Mouse (Mus musculus) midbrain, embryonic 10.5 days (tissue): ENCODE measurements around the gene Kif26b. TPM values are rescaled to one million over a fixed set of nuclear protein-coding genes. Genes with fewer than 3 reads are reported as not detected.

Experiments used
- DNase-seq: peaks from one replicate; pipeline ENCODE4 v3.0.0-alpha.2; 2017; ENCODE audit warnings: low spot score
- H3K27ac ChIP-seq: fragments of 300-500 bp; sonication (generic); replicated peaks from 2 replicates; pipeline ENCODE4 v1.5.1; 2016; ENCODE audit warnings: mild to moderate bottlenecking
- H3K27me3 ChIP-seq: fragments of 300-500 bp; sonication (generic); 2 replicates; pipeline ENCODE4 v1.6.1; 2016; ENCODE audit warnings: low read depth, mild to moderate bottlenecking; ENCODE audit not compliant: poor library complexity, severe bottlenecking
- H3K36me3 ChIP-seq: fragments of 300-500 bp; sonication (generic); 2 replicates; pipeline ENCODE4 v1.6.1; 2016; ENCODE audit warnings: mild to moderate bottlenecking, moderate library complexity
- H3K4me1 ChIP-seq: fragments of 300-500 bp; sonication (generic); 2 replicates; pipeline ENCODE4 v1.6.1; 2016
- H3K4me3 ChIP-seq: fragments of 300-500 bp; sonication (generic); 2 replicates; pipeline ENCODE4 v1.5.1; 2016; ENCODE audit warnings: mild to moderate bottlenecking, moderate library complexity
- H3K9me3 ChIP-seq: fragments of 300-500 bp; sonication (generic); replicated peaks from 2 replicates; pipeline ENCODE4 v1.6.1; 2016; ENCODE audit warnings: mild to moderate bottlenecking
- WGBS: fragments of 180-500 bp; shearing (Covaris S2); methylation state at CpG from one replicate; pipeline ENCODE4 v1.1.7; 2016; 5-methylcytosine and 5-hydroxymethylcytosine counted together
- polyA plus RNA-seq: library from polyadenylated mRNA; unstranded; fragments of >200 nt; fragmentation: Nextera tagmentation; extraction: Ambion mirVana; gene quantifications from 2 replicates; pipeline ENCODE4 v1.2.1, GENCODE M21; 2016

Gene Kif26b
- 3.3 and 4.3 TPM in 2 replicates for polyA plus RNA-seq

DNA sequence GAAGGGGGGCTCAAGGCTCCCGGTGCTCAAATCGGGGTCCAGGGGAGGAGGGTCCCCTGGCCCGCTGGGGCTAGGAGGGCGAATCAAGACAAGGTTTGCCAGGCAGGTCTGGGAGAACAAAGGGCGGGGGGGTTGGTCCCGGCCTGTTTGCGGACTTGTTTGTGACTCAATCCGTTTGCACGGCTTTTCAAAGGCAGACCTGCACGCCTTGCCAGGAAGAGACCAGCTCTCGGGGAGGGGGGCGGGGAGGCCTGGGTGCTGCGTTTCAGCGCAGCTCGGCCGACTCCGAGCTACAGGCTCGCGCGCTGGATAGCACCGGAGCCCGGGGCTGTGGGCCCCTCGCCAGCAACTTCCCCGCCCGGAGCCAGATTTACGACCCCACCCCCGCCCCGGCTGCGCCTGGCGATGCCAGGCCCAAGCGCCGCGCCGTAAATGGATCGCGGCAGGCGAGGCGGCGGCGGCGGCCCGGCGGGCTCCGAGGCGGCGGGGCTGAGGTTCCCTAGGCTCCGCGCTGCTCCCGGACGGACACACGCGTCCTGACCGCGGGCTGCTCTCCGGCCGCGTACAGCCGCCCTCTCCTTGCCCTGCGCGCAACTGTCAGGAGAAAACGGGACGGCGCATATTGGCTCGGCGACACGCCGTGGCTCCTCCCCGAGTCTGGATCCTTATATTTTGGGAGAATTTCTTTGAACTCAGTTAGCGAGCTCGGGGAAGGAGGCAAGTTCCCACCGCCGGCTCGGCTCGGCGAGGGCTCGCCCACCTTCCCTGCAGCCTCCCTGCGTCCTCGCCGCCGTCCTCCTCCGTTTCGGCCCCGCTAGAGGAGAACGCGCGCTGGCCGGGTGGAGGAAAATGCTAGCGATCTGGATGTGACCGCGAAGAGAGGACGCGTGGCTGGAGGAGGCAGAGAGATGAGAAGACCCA lies at the start of gene Kif26b:
TSS of gene Kif26b (plus strand) at position 695 of the 921 bp plus-strand sequence.
- Histone ChIP-seq H3K4me3 (peak within 1 kb of the TSS; percentile 75), H3K27me3 (peaks cover 55% of the 10 kb centered on the region), H3K4me1 (peaks cover 38% of the 10 kb centered on the region), H3K9me3 (no peaks in the 10 kb centered on the region), H3K27ac (peak within 1 kb of the TSS; percentile 79), H3K36me3 (no peaks in the 10 kb centered on the region)
- WGBS, result under 1% methylated on average over 92 of the region's 92 CpGs
- peak; percentile 74 for DNase-seq

DNA sequence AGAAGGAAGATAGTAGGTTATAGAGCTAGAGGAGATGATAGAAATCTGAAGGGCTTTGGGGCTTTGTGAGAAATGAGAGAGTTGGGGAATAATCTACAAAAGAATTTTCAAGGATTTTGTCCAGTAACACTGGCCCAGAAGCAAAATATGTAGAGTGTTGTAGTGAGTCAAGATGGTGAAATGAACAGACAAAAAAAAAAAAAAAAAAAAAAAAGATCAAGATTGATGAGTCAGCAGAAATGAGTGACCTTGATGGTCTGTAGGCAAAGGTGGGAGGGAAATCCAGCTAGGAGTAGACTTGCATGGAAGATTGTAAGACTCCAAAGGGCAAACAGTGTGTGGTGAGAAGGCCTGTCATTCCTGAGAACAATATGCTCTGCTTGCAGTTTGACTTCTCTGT lies 45.1 kb upstream of the Kif26b start:
- no peaks in the 10 kb centered on the region for H3K27me3 ChIP-seq
- H3K4me3 ChIP-seq, result no peak overlapping the region
- no peak for DNase-seq
- H3K4me1 ChIP-seq, result no peaks in the 10 kb centered on the region
- no peaks in the 10 kb centered on the region for H3K9me3 ChIP-seq
- H3K27ac ChIP-seq, result no peak overlapping the region
- H3K36me3 ChIP-seq, result no peaks in the 10 kb centered on the region

DNA sequence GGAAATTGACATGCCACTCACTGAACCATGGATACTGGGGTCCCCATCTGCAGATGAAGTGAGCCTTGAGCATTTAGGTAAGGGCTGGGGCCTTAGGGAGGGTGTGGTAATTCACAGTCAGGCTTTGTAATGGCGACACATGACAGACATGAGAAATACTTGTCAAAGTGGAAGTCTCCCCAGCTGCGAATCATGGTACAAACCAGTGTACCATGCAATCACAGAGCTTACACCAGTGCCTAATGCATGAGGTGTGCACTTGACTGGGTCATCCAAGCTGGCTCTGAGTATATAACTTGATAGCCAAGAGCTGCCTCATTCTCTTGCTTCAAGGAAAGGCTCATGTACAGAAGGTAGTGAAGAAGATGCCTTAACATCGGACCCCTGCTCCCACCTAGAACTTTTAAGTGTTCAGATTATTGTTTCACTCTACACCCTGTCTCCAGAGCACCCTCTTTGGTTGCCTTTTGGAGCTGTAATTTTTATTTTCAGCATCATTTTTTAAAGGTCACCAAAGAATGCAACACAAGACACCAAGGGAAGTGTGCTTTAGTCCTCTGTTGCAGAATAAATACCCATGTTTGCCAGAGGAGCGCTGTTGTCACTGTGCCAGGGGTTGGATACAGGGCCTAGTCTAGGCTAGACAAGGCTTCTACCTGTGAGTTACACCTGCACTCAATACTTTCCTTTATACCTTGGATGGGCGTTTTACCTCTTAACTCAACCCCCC lies 43.6 kb upstream of the Kif26b start:
- Histone ChIP-seq H3K9me3 (no peaks in the 10 kb centered on the region), H3K36me3 (no peaks in the 10 kb centered on the region), H3K4me3 (no peak overlapping the region), H3K27ac (no peak overlapping the region), H3K27me3 (no peaks in the 10 kb centered on the region), H3K4me1 (peaks cover 5% of the 10 kb centered on the region; the same call in 1 of the 2 replicates)
- DNase-seq, result no peak
- WGBS, result 84% methylated on average over 5 of the region's 5 CpGs

DNA sequence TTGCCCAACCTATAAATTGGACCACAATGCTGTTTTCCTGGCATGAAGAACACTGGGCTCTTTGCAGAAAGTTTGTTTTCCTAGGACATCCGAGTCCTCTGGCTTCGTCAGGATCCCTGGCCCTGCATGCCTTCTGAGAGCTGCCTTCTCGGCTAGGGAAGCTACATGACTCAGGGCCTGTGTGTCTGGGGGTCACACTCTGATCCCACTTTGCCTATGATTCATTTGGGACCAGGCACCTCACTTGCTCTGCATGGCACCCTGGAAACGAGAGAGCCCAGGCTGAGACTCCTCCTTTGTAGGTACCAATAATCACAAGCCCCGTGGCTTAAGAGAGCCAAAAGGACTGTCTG lies 43.1 kb upstream of the Kif26b start:
- WGBS, result 73% methylated on average over 5 of the region's 5 CpGs
- no peak for DNase-seq

DNA sequence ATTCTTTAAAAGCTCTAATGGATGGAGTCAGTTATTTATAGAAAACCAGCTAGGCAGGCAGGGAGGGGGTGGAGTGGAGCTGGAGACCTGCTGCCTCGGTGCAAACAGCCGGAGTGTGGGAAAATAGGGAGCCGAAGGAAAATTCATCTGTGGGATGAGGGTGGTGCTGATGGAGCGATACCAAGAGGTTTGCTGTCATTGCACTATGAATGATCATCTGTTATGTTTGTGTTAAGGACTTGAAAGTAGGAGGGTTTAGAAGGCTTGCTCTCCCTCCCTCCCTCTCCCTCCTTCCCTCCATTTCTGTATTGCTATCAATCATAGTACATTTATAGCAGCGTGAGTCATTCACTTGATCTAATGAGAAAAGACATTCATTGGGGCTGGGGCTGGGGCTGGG lies 42.1 kb upstream of the Kif26b start:
- H3K27ac ChIP-seq, result no peak overlapping the region
- no peak for DNase-seq
- no peaks in the 10 kb centered on the region for H3K27me3 ChIP-seq
- no peak overlapping the region for H3K4me3 ChIP-seq
- H3K4me1 ChIP-seq, result peaks cover 5% of the 10 kb centered on the region; the same call in 1 of the 2 replicates
- no peaks in the 10 kb centered on the region for H3K36me3 ChIP-seq
- 96% methylated on average over 5 of the region's 5 CpGs for WGBS
- no peaks in the 10 kb centered on the region for H3K9me3 ChIP-seq

More for the DNA sequence above, 43.1 kb upstream of the Kif26b start:
- no peak overlapping the region for H3K27ac ChIP-seq
- H3K36me3 ChIP-seq, result no peaks in the 10 kb centered on the region
- H3K4me3 ChIP-seq, result no peak overlapping the region
- peaks cover 5% of the 10 kb centered on the region; the same call in 1 of the 2 replicates for H3K4me1 ChIP-seq
- H3K9me3 ChIP-seq, result no peaks in the 10 kb centered on the region
- no peaks in the 10 kb centered on the region for H3K27me3 ChIP-seq

DNA sequence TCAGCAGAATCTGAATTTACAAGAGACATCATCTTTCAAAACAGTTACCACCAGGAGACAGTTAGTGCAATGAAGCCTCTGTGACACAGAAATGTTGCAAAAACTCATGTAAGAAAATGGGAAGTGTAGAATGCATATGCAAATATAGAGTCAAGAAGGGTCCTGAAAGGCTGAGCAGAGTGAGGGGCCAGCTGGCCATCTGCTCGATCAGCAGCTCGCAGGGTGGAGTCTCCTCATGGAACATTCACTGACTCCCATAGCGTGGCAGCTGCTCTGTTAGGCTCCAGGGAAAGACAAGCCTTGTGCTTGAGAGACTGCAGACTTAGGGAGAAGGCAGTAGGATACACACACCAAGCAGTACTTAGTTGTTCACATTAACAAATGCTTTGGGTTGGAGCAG lies 39.8 kb upstream of the Kif26b start:
- H3K9me3 ChIP-seq, result no peaks in the 10 kb centered on the region
- no peak for DNase-seq
- H3K36me3 ChIP-seq, result no peaks in the 10 kb centered on the region
- H3K27ac ChIP-seq, result no peak overlapping the region
- peaks cover 5% of the 10 kb centered on the region; the same call in 1 of the 2 replicates for H3K4me1 ChIP-seq
- H3K4me3 ChIP-seq, result no peak overlapping the region
- no peaks in the 10 kb centered on the region for H3K27me3 ChIP-seq
- WGBS, result 52% methylated on average over 3 of the region's 3 CpGs

DNA sequence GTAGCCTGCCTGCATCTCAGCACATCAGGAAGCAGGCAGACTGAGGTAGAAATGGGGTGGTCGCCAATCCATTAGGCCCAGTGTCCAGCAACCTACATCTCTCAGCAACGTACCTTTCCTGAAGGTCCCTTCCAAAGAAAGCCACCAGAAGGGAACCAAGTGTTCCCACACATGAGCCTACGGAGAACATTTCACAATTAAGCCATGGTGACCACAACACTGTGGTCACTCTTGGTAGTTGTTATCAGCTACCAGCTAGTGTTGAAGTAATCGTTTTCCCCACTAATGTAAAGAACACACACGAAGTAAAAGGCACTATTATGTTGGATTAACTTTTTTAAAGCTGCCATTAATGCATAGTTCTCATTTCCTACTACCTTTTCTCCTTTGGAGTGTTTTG lies 37.2 kb upstream of the Kif26b start:
- Histone ChIP-seq H3K4me1 (peaks cover 5% of the 10 kb centered on the region; the same call in 1 of the 2 replicates), H3K36me3 (no peaks in the 10 kb centered on the region), H3K27ac (no peak overlapping the region), H3K4me3 (no peak overlapping the region), H3K27me3 (no peaks in the 10 kb centered on the region), H3K9me3 (no peaks in the 10 kb centered on the region)
- WGBS, result 89% methylated on average over 5 of the region's 5 CpGs
- DNase-seq, result no peak

DNA sequence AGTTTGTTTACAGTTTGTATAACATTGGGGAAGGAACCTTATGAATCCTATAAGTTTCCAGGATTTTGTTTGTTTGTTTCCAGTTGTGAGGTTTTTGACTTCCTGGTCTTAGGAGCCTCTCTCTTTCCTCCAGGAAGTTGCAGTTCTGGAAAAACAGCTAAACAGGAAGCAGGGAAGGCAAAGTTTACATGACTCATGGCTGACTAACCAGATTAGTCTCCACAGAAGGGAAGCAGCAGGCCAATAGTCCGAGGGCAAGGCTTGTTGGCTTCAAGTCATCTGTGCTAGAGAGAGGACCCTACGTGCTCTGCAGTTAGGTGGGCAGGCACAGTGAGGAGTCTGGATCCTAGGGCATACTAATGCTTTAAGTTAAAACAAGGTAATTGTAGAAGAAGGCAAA lies 36.4 kb upstream of the Kif26b start:
- Histone ChIP-seq H3K4me3 (no peak overlapping the region), H3K36me3 (no peaks in the 10 kb centered on the region), H3K4me1 (peaks cover 5% of the 10 kb centered on the region; the same call in 1 of the 2 replicates), H3K27me3 (no peaks in the 10 kb centered on the region), H3K9me3 (no peaks in the 10 kb centered on the region), H3K27ac (no peak overlapping the region)
- 77% methylated on average over 2 of the region's 2 CpGs for WGBS
- no peak for DNase-seq

DNA sequence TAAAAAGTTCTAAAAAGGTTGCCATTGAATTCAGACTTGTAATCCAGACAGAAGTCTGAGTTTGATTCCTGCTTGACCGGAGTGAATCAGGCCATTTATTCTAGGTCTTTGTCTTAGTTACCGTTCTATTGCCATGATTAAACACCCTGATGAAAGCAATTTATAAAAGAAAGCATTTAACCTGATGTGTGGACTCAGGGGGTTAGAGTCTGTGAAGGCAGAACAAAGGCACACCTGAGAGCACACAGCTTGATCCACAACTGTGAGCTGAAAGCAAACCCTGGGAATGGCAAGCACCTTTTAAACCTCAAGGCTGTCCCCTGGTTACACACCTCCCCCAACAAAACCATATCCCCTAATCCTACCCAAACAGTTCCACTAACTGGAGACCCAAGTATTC lies 32.7 kb upstream of the Kif26b start:
- Histone ChIP-seq H3K36me3 (no peaks in the 10 kb centered on the region), H3K4me1 (no peaks in the 10 kb centered on the region), H3K4me3 (no peak overlapping the region), H3K27me3 (no peaks in the 10 kb centered on the region), H3K27ac (no peak overlapping the region), H3K9me3 (no peaks in the 10 kb centered on the region)
- WGBS, result 82% methylated on average over 2 of the region's 2 CpGs
- DNase-seq, result no peak

DNA sequence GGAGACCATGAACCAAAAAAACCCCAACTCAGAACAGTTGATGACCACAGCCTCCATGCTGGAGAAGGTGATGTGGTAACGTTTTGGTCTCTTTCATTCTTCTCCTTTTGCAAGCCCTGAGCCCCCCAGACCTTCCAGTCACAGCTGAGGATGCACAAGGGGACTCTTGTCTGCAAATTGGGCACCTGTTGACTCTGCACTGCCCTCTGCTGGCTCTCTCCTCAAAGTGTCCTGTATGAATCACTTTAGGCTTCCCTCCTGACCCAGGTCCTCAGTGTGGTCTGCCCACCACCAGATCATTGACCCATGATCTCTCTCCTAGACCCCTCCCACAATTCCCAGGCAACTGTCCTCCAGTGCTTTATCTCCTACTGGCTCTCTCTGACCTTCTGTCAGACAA lies 32.1 kb upstream of the Kif26b start:
- WGBS, result 58% methylated on average over 1 of the region's 1 CpGs
- no peak for DNase-seq
- H3K9me3 ChIP-seq, result no peaks in the 10 kb centered on the region
- no peak overlapping the region for H3K27ac ChIP-seq
- no peaks in the 10 kb centered on the region for H3K36me3 ChIP-seq
- H3K4me1 ChIP-seq, result no peaks in the 10 kb centered on the region
- H3K27me3 ChIP-seq, result no peaks in the 10 kb centered on the region
- no peak overlapping the region for H3K4me3 ChIP-seq

DNA sequence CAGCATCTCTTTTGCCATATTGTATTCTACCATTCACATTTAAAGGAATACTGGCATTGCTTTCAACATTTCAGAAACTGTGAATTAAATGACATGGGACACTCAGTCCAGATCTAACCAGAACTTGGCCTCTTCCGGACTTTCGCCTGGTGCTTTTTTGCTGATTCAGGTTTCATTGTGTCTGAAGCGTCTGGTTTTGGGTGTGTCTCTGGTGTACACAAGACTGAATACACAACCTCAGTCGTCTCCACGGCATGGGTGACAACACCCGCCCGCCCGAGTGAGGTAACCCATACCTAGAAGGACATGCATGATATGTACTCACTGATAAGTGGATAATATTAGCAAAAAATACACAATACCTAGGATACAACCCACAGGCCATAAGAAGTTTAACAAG lies 22.0 kb upstream of the Kif26b start:
- H3K9me3 ChIP-seq, result no peaks in the 10 kb centered on the region
- H3K4me1 ChIP-seq, result peaks cover under 1% of the 10 kb centered on the region
- H3K27ac ChIP-seq, result no peak overlapping the region
- H3K27me3 ChIP-seq, result no peaks in the 10 kb centered on the region
- DNase-seq, result no peak
- 91% methylated on average over 8 of the region's 8 CpGs for WGBS
- H3K36me3 ChIP-seq, result no peaks in the 10 kb centered on the region
- no peak overlapping the region for H3K4me3 ChIP-seq

DNA sequence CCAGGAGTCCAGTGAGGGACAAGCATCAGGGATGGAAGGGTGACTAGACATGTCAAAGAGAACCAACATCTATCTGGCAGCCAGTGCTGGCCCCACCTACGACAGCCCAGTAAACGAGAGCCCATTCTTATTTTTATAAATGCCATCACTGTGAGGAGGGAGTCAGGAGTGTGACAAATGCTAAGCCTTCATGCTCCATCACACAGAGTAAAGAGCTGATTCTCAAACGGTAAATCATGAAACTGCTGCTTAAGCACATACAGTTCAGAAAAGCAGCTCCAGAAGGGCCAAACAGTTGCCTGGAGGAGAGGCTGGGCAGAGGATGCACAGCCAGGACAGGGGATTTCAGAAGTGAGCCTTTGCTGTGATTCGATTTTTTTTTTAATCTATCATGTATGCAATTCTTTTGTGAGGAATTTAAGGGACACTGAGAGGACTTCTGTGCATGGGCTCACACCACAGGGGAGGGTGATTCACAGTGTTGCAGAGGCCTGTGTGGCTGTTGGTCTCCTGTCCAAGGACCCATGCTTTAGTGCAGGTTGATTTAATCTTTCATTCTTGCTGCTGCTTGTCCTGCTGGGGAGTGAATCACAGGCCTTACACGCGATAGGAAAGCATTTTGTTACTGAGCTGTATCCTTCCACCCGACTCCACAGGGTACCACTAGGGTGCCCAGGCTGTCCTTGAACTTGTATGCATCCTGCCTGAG lies 16.4 kb upstream of the Kif26b start:
- whole genome bisulfite sequencing, result 51% methylated on average over 7 of the region's 7 CpGs
- Histone ChIP-seq H3K36me3 (no peaks in the 10 kb centered on the region), H3K27ac (0 out of 2 replicates have a peak overlapping the region, but pooled peaks have one; percentile 23), H3K4me3 (no peak overlapping the region), H3K27me3 (no peaks in the 10 kb centered on the region), H3K9me3 (no peaks in the 10 kb centered on the region), H3K4me1 (peaks cover 12% of the 10 kb centered on the region)
- no peak for DNase-seq
